Mouse (Mus musculus): ENCODE results near the gene Tspan31. TPM values are rescaled to one million over a fixed set of nuclear protein-coding genes. Genes with fewer than 3 reads are reported as not detected.

Gene Tspan31
- polyA plus RNA-seq, 1 experiment from 2014 or later: 130 TPM

DNA sequence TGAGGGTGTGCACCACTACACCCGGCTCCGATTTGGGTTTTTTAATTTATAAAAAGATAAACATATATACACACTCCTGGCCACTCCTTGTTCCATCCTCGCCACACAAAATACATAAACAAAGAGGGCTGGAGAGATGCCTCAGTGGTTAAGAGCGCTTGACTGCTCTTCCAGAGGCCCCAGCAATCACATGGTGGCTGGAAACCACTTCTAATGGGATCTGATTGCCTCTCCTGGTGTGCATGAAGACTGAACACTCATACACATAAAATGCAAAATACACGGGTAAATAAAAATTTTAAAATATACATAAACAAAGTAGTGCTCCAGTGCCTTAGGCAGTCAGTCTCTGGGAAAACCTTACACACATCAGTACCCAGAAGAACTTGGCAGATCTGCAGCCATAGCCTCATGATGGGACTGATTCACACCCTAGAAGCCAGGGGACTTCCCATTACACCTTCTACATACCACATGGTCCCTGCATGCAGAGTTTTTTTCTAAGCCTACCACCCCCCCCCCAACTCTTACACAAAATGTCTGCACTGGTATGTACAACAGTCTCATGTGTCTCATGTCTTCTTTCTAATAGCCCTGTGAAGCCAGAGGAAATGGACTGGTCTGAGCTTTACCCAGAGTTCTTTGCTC, 27.5 kb downstream of the Tspan31 start:
- 12% methylated on average over 5 of the region's 5 CpGs for WGBS
- Histone ChIP-seq H3K4me3 (ENCODE audit: low read depth, low read length) (peak overlapping the region; percentile 77), H3K27me3 (ENCODE audit: insufficient read depth, low read length) (peaks cover 8% of the 10 kb centered on the region), H3K9ac (peak overlapping the region; percentile 72), H3K36me3 (ENCODE audit: insufficient read depth) (peaks cover 20% of the 10 kb centered on the region), H3K4me2 (peak overlapping the region; percentile 98), H3K4me1 (ENCODE audit: insufficient read depth) (peaks cover 6% of the 10 kb centered on the region; the same call in 1 of the 2 replicates), H3K27ac (ENCODE audit: low read depth) (peak overlapping the region; percentile 75), H3K9me3 (ENCODE audit: low read depth, low read length) (no peaks in the 10 kb centered on the region)
- no peak for DNase-seq
- TF ChIP-seq CTCF (IDR thresholded peaks at IDR 0.05; ENCODE audit: low read depth): no peak
- ATAC-seq (ENCODE audit: insufficient read depth): no peak

GRCm38 (mm10) chr10:127041774-127042338, 28.2 kb downstream of the Tspan31 start:
- ATAC-seq (ENCODE audit: insufficient read depth) (peak; percentile 84), DNase-seq (peak; percentile 97)
- Histone ChIP-seq H3K27me3 (ENCODE audit: insufficient read depth, low read length) (peaks cover 5% of the 10 kb centered on the region), H3K4me3 (ENCODE audit: low read depth, low read length) (peak overlapping the region; percentile 77), H3K4me1 (ENCODE audit: insufficient read depth) (peaks cover 6% of the 10 kb centered on the region; the same call in 1 of the 2 replicates), H3K36me3 (ENCODE audit: insufficient read depth) (peaks cover 20% of the 10 kb centered on the region), H3K9me3 (ENCODE audit: low read depth, low read length) (no peaks in the 10 kb centered on the region), H3K9ac (peak overlapping the region; percentile 72), H3K27ac (ENCODE audit: low read depth) (peak overlapping the region; percentile 75), H3K4me2 (peak overlapping the region; percentile 98)
- no peak for TF ChIP-seq CTCF (IDR thresholded peaks at IDR 0.05; ENCODE audit: low read depth)
- WGBS: under 1% methylated on average over 44 of the region's 44 CpGs

DNA sequence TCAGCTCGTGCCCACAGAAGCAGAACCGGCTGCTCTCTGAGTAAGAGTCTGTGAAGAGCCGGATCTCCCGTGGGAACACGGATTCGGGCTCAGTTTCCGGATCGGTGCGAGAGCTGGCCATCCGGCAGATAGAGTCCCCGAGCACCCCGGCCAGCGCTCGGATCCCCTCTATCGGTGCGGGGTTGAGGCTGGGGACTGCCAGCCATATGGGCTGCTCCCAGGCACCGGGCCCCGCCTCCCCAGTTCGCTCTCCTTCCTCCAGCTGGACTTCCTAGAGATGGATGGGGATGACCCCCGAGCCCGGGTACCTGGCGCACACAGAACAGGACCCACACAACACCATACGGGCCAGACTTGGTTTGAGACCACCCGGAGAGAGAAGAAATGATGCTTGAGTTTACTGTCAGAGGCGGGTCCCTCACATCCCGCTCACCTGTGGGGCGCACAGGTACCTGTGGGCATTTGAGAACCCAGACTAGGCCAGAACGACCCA, 28.7 kb downstream of the Tspan31 start, which contains the start of the genes Mettl1 and Eef1akmt3:
Mettl1 (plus strand) TSS at position 141 of the 493 bp plus-strand sequence.
Eef1akmt3 (minus strand) TSS at position 240 of the 493 bp plus-strand sequence.
- TF ChIP-seq CTCF (IDR thresholded peaks at IDR 0.05; ENCODE audit: low read depth): no peak
- peak within 1 kb of the TSS; percentile 77 for H3K4me3 ChIP-seq (ENCODE audit: low read depth, low read length)
- peak within 1 kb of the TSS; percentile 75 for H3K27ac ChIP-seq (ENCODE audit: low read depth)
- ATAC-seq (ENCODE audit: insufficient read depth) (peak; percentile 79), DNase-seq (peak; percentile 55)
- peaks cover 20% of the 10 kb centered on the region for H3K36me3 ChIP-seq (ENCODE audit: insufficient read depth)
- H3K4me2 ChIP-seq: peak within 1 kb of the TSS; percentile 98
- WGBS: under 1% methylated on average over 28 of the region's 28 CpGs
- H3K9ac ChIP-seq: peak within 1 kb of the TSS; percentile 72
- H3K27me3 ChIP-seq (ENCODE audit: insufficient read depth, low read length): peaks cover 5% of the 10 kb centered on the region
- no peaks in the 10 kb centered on the region for H3K9me3 ChIP-seq (ENCODE audit: low read depth, low read length)
- peaks cover 6% of the 10 kb centered on the region; the same call in 1 of the 2 replicates for H3K4me1 ChIP-seq (ENCODE audit: insufficient read depth)

GRCm38 (mm10) chr10:127040569-127041214, 29.4 kb downstream of the Tspan31 start:
- peaks cover 18% of the 10 kb centered on the region for H3K36me3 ChIP-seq (ENCODE audit: insufficient read depth)
- peak overlapping the region; percentile 98 for H3K4me2 ChIP-seq
- 1% methylated on average over 20 of the region's 20 CpGs for WGBS
- H3K4me1 ChIP-seq (ENCODE audit: insufficient read depth): peaks cover 6% of the 10 kb centered on the region; the same call in 1 of the 2 replicates
- H3K27me3 ChIP-seq (ENCODE audit: insufficient read depth, low read length): peaks cover 5% of the 10 kb centered on the region
- no peaks in the 10 kb centered on the region for H3K9me3 ChIP-seq (ENCODE audit: low read depth, low read length)
- ATAC-seq (ENCODE audit: insufficient read depth): no peak; the same call in 1 of the 2 replicates
- H3K4me3 ChIP-seq (ENCODE audit: low read depth, low read length): peak overlapping the region; percentile 77
- TF ChIP-seq CTCF (IDR thresholded peaks at IDR 0.05; ENCODE audit: low read depth): no peak
- peak overlapping the region; percentile 68 for H3K9ac ChIP-seq
- DNase-seq: peak; percentile 41
- peak overlapping the region; percentile 42 for H3K27ac ChIP-seq (ENCODE audit: low read depth)

- no peak overlapping the region for H3K4me3 ChIP-seq (ENCODE audit: low read depth, low read length)
- no peak for TF ChIP-seq CTCF (IDR thresholded peaks at IDR 0.05; ENCODE audit: low read depth)
- no peaks in the 10 kb centered on the region for H3K9me3 ChIP-seq (ENCODE audit: low read depth, low read length)
- peaks cover 4% of the 10 kb centered on the region; the same call in 1 of the 2 replicates for H3K4me1 ChIP-seq (ENCODE audit: insufficient read depth)
- WGBS: 76% methylated on average over 12 of the region's 12 CpGs
- peaks cover 5% of the 10 kb centered on the region for H3K27me3 ChIP-seq (ENCODE audit: insufficient read depth, low read length)
- DNase-seq (no peak), ATAC-seq (ENCODE audit: insufficient read depth) (no peak)
- no peak overlapping the region for H3K9ac ChIP-seq
- no peak overlapping the region for H3K4me2 ChIP-seq
- no peak overlapping the region for H3K27ac ChIP-seq (ENCODE audit: low read depth)
- no peaks in the 10 kb centered on the region for H3K36me3 ChIP-seq (ENCODE audit: insufficient read depth)
Observed at GRCm38 (mm10) chr10:127037641-127038040, 32.4 kb downstream of the Tspan31 start.

GRCm38 (mm10) chr10:127036273-127036672, 33.8 kb downstream of the Tspan31 start:
- Histone ChIP-seq H3K27me3 (ENCODE audit: insufficient read depth, low read length) (peaks cover 5% of the 10 kb centered on the region), H3K27ac (ENCODE audit: low read depth) (no peak overlapping the region), H3K4me1 (ENCODE audit: insufficient read depth) (no peaks in the 10 kb centered on the region), H3K9me3 (ENCODE audit: low read depth, low read length) (no peaks in the 10 kb centered on the region), H3K36me3 (ENCODE audit: insufficient read depth) (no peaks in the 10 kb centered on the region), H3K4me3 (ENCODE audit: low read depth, low read length) (no peak overlapping the region), H3K4me2 (no peak overlapping the region), H3K9ac (no peak overlapping the region)
- ATAC-seq (ENCODE audit: insufficient read depth) (no peak), DNase-seq (no peak)
- WGBS: 75% methylated on average over 12 of the region's 12 CpGs
- no peak for TF ChIP-seq CTCF (IDR thresholded peaks at IDR 0.05; ENCODE audit: low read depth)
